Mouse (Mus musculus): Measurements from ENCODE around the gene Gm11237. TPM values are rescaled to one million over a fixed set of nuclear protein-coding genes. Genes with fewer than 3 reads are reported as not detected.

Gm11237 gene
- polyA plus RNA-seq (2012; rRNA removed) = not detected in 2 replicates

GRCm38 (mm10) chr4:73622684-73623083 lies at the start of gene Gm11237:
TSS of gene Gm11237 (plus strand) at chr4:73622984.

GRCm38 (mm10) chr4:73607581-73607980 lies 15.2 kb upstream of the Gm11237 start, which contains the start of gene Gm11238:
TSS of gene Gm11238 (plus strand) at chr4:73607881.

GRCm38 (mm10) chr4:73637821-73638220 lies 15.0 kb downstream of the Gm11237 start, which contains the start of gene Gm11236:
TSS of gene Gm11236 (plus strand) at chr4:73638121.

GRCm38 (mm10) chr4:73668054-73668453 lies 45.3 kb downstream of the Gm11237 start, which contains the start of gene Gm11239:
TSS of gene Gm11239 (plus strand) at chr4:73668354.

Other genes starting within 250 kb of the Gm11237 start
- gene Gm11487, start 217.9 kb upstream of the Gm11237 start, polyA plus RNA-seq (2012; rRNA removed) = not detected in 2 replicates
- gene Gm11238, start 15.1 kb upstream of the Gm11237 start, polyA plus RNA-seq (2012; rRNA removed) = not detected in 2 replicates
- not detected in 2 replicates for gene Gm11236, start 15.1 kb downstream of the Gm11237 start, polyA plus RNA-seq (2012; rRNA removed)
- not detected in 2 replicates for gene Gm11239, start 45.4 kb downstream of the Gm11237 start, polyA plus RNA-seq (2012; rRNA removed)
- gene Gm428, start 60.5 kb downstream of the Gm11237 start, polyA plus RNA-seq (2012; rRNA removed) = not detected in 2 replicates
- gene Rasef, start 168.0 kb downstream of the Gm11237 start, polyA plus RNA-seq (2012; rRNA removed) = 0.05 and 0.07 TPM in 2 replicates

All from liver, embryonic 18 days (tissue).